Mouse (Mus musculus): ENCODE measurements at regions not wholly inside any gene's neighbourhood (a gene's known extent, or its start where the extent isn't known, plus 50 kb on each side); places are given as distances from the start of the nearest gene placed in this dataset.

- no peaks in the 10 kb centered on the region for H3K27me3 ChIP-seq (ENCODE audit: control insufficient read depth, insufficient read depth, low read length)
- H3K4me1 ChIP-seq (ENCODE audit: control insufficient read depth in 2 of 2, insufficient read depth in 2 of 2, low read length in 2 of 2), result no peaks in the 10 kb centered on the region
- H3K27ac ChIP-seq (replicated peaks in 1 of 2; ENCODE audit: control insufficient read depth in 1 of 2, insufficient read depth in 1 of 2, low read depth in 2 of 2, low read length in 2 of 2), result no peak overlapping the region
- no peak overlapping the region for H3K4me2 ChIP-seq (ENCODE audit: low read length)
- H3K9me3 ChIP-seq (ENCODE audit: control insufficient read depth, low read length), result no peaks in the 10 kb centered on the region
- no peaks in the 10 kb centered on the region for H3K36me3 ChIP-seq (ENCODE audit: control insufficient read depth, insufficient read depth, low read length)
- H3K4me3 ChIP-seq (ENCODE audit: control insufficient read depth in 1 of 2, insufficient read depth in 1 of 2, low read depth in 1 of 2, low read length in 2 of 2), result no peak overlapping the region
- no peak overlapping the region for H3K9ac ChIP-seq (ENCODE audit: low read length)
- ATAC-seq (ENCODE audit: insufficient number of reproducible peaks, insufficient read depth, low FRiP score, low read depth), result no peak
- 48% methylated on average over 2 of the region's 2 CpGs for WGBS
Measured at GRCm38 (mm10) chr13:116173866-116174265, 135.6 kb downstream of the Isl1 start.

- Histone ChIP-seq H3K4me3 (ENCODE audit: control insufficient read depth in 1 of 2, insufficient read depth in 1 of 2, low read depth in 1 of 2, low read length in 2 of 2) (no peak overlapping the region), H3K9me3 (ENCODE audit: control insufficient read depth, low read length) (no peaks in the 10 kb centered on the region), H3K4me2 (ENCODE audit: low read length) (peak overlapping the region; percentile 22), H3K9ac (ENCODE audit: low read length) (no peak overlapping the region), H3K27ac (replicated peaks in 1 of 2; ENCODE audit: control insufficient read depth in 1 of 2, insufficient read depth in 1 of 2, low read depth in 2 of 2, low read length in 2 of 2) (no peak overlapping the region), H3K4me1 (ENCODE audit: control insufficient read depth in 2 of 2, insufficient read depth in 2 of 2, low read length in 2 of 2) (no peaks in the 10 kb centered on the region; a peak in 1 of 4 replicates), H3K27me3 (ENCODE audit: control insufficient read depth, insufficient read depth, low read length) (no peaks in the 10 kb centered on the region), H3K36me3 (ENCODE audit: control insufficient read depth, insufficient read depth, low read length) (no peaks in the 10 kb centered on the region)
- 14% methylated on average over 5 of the region's 5 CpGs for WGBS
- ATAC-seq (ENCODE audit: insufficient number of reproducible peaks, insufficient read depth, low FRiP score, low read depth), result no peak
Measured at GRCm38 (mm10) chr13:116143022-116143421, 166.5 kb downstream of the Isl1 start.

- Histone ChIP-seq H3K9ac (ENCODE audit: low read length) (no peak overlapping the region), H3K4me1 (ENCODE audit: control insufficient read depth in 2 of 2, insufficient read depth in 2 of 2, low read length in 2 of 2) (no peaks in the 10 kb centered on the region), H3K4me2 (ENCODE audit: low read length) (no peak overlapping the region), H3K27ac (replicated peaks in 1 of 2; ENCODE audit: control insufficient read depth in 1 of 2, insufficient read depth in 1 of 2, low read depth in 2 of 2, low read length in 2 of 2) (no peak overlapping the region), H3K27me3 (ENCODE audit: control insufficient read depth, insufficient read depth, low read length) (no peaks in the 10 kb centered on the region), H3K4me3 (ENCODE audit: control insufficient read depth in 1 of 2, insufficient read depth in 1 of 2, low read depth in 1 of 2, low read length in 2 of 2) (no peak overlapping the region), H3K9me3 (ENCODE audit: control insufficient read depth, low read length) (no peaks in the 10 kb centered on the region), H3K36me3 (ENCODE audit: control insufficient read depth, insufficient read depth, low read length) (no peaks in the 10 kb centered on the region)
- WGBS, result 68% methylated on average over 1 of the region's 1 CpGs
- ATAC-seq (ENCODE audit: insufficient number of reproducible peaks, insufficient read depth, low FRiP score, low read depth), result no peak
Measured at GRCm38 (mm10) chr13:116118664-116119063, 190.8 kb downstream of the Isl1 start.

GRCm38 (mm10) chr13:116111032-116111808, 198.3 kb downstream of the Isl1 start:
- 74% methylated on average over 7 of the region's 7 CpGs for WGBS
- no peaks in the 10 kb centered on the region for H3K27me3 ChIP-seq (ENCODE audit: control insufficient read depth, insufficient read depth, low read length)
- H3K4me1 ChIP-seq (ENCODE audit: control insufficient read depth in 2 of 2, insufficient read depth in 2 of 2, low read length in 2 of 2), result no peaks in the 10 kb centered on the region
- no peak overlapping the region for H3K9ac ChIP-seq (ENCODE audit: low read length)
- H3K9me3 ChIP-seq (ENCODE audit: control insufficient read depth, low read length), result no peaks in the 10 kb centered on the region
- no peaks in the 10 kb centered on the region for H3K36me3 ChIP-seq (ENCODE audit: control insufficient read depth, insufficient read depth, low read length)
- H3K27ac ChIP-seq (replicated peaks in 1 of 2; ENCODE audit: control insufficient read depth in 1 of 2, insufficient read depth in 1 of 2, low read depth in 2 of 2, low read length in 2 of 2), result no peak overlapping the region
- ATAC-seq (ENCODE audit: insufficient number of reproducible peaks, insufficient read depth, low FRiP score, low read depth), result no peak
- no peak overlapping the region for H3K4me2 ChIP-seq (ENCODE audit: low read length)
- H3K4me3 ChIP-seq (ENCODE audit: control insufficient read depth in 1 of 2, insufficient read depth in 1 of 2, low read depth in 1 of 2, low read length in 2 of 2), result no peak overlapping the region

- no peaks in the 10 kb centered on the region for H3K36me3 ChIP-seq (ENCODE audit: control insufficient read depth, insufficient read depth, low read length)
- no peak overlapping the region for H3K4me2 ChIP-seq (ENCODE audit: low read length)
- no peak overlapping the region for H3K27ac ChIP-seq (replicated peaks in 1 of 2; ENCODE audit: control insufficient read depth in 1 of 2, insufficient read depth in 1 of 2, low read depth in 2 of 2, low read length in 2 of 2)
- no peaks in the 10 kb centered on the region for H3K27me3 ChIP-seq (ENCODE audit: control insufficient read depth, insufficient read depth, low read length)
- H3K4me3 ChIP-seq (ENCODE audit: control insufficient read depth in 1 of 2, insufficient read depth in 1 of 2, low read depth in 1 of 2, low read length in 2 of 2), result no peak overlapping the region
- no peak for ATAC-seq (ENCODE audit: insufficient number of reproducible peaks, insufficient read depth, low FRiP score, low read depth)
- no peak overlapping the region for H3K9ac ChIP-seq (ENCODE audit: low read length)
- 99% methylated on average over 2 of the region's 2 CpGs for WGBS
- H3K4me1 ChIP-seq (ENCODE audit: control insufficient read depth in 2 of 2, insufficient read depth in 2 of 2, low read length in 2 of 2), result no peaks in the 10 kb centered on the region
- H3K9me3 ChIP-seq (ENCODE audit: control insufficient read depth, low read length), result no peaks in the 10 kb centered on the region
Measured at GRCm38 (mm10) chr13:116110578-116110977, 198.9 kb downstream of the Isl1 start.

- Histone ChIP-seq H3K36me3 (ENCODE audit: control insufficient read depth, insufficient read depth, low read length) (no peaks in the 10 kb centered on the region), H3K4me3 (ENCODE audit: control insufficient read depth in 1 of 2, insufficient read depth in 1 of 2, low read depth in 1 of 2, low read length in 2 of 2) (no peak overlapping the region), H3K9me3 (ENCODE audit: control insufficient read depth, low read length) (no peaks in the 10 kb centered on the region), H3K27ac (replicated peaks in 1 of 2; ENCODE audit: control insufficient read depth in 1 of 2, insufficient read depth in 1 of 2, low read depth in 2 of 2, low read length in 2 of 2) (no peak overlapping the region), H3K9ac (ENCODE audit: low read length) (no peak overlapping the region), H3K27me3 (ENCODE audit: control insufficient read depth, insufficient read depth, low read length) (no peaks in the 10 kb centered on the region), H3K4me1 (ENCODE audit: control insufficient read depth in 2 of 2, insufficient read depth in 2 of 2, low read length in 2 of 2) (no peaks in the 10 kb centered on the region), H3K4me2 (ENCODE audit: low read length) (no peak overlapping the region)
- WGBS, result 63% methylated on average over 4 of the region's 4 CpGs
- no peak for ATAC-seq (ENCODE audit: insufficient number of reproducible peaks, insufficient read depth, low FRiP score, low read depth)
Measured at GRCm38 (mm10) chr13:116087541-116088308, 221.8 kb downstream of the Isl1 start.

- Histone ChIP-seq H3K4me2 (ENCODE audit: low read length) (no peak overlapping the region), H3K9me3 (ENCODE audit: control insufficient read depth, low read length) (no peaks in the 10 kb centered on the region), H3K27ac (replicated peaks in 1 of 2; ENCODE audit: control insufficient read depth in 1 of 2, insufficient read depth in 1 of 2, low read depth in 2 of 2, low read length in 2 of 2) (no peak overlapping the region), H3K27me3 (ENCODE audit: control insufficient read depth, insufficient read depth, low read length) (no peaks in the 10 kb centered on the region), H3K9ac (ENCODE audit: low read length) (no peak overlapping the region), H3K4me1 (ENCODE audit: control insufficient read depth in 2 of 2, insufficient read depth in 2 of 2, low read length in 2 of 2) (no peaks in the 10 kb centered on the region), H3K4me3 (ENCODE audit: control insufficient read depth in 1 of 2, insufficient read depth in 1 of 2, low read depth in 1 of 2, low read length in 2 of 2) (no peak overlapping the region), H3K36me3 (ENCODE audit: control insufficient read depth, insufficient read depth, low read length) (no peaks in the 10 kb centered on the region)
- WGBS, result 83% methylated on average over 1 of the region's 1 CpGs
- ATAC-seq (ENCODE audit: insufficient number of reproducible peaks, insufficient read depth, low FRiP score, low read depth), result no peak
Measured at GRCm38 (mm10) chr13:116087140-116087539, 222.3 kb downstream of the Isl1 start.

All from heart, embryonic 14.5 days (tissue).